Mouse (Mus musculus): Measurements from ENCODE around the gene Twist2. TPM values are rescaled to one million over a fixed set of nuclear protein-coding genes. Genes with fewer than 3 reads are reported as not detected.

Gene Twist2
- polyA plus RNA-seq (2012; rRNA removed) = 5.3 and 6.1 TPM in 2 replicates

DNA sequence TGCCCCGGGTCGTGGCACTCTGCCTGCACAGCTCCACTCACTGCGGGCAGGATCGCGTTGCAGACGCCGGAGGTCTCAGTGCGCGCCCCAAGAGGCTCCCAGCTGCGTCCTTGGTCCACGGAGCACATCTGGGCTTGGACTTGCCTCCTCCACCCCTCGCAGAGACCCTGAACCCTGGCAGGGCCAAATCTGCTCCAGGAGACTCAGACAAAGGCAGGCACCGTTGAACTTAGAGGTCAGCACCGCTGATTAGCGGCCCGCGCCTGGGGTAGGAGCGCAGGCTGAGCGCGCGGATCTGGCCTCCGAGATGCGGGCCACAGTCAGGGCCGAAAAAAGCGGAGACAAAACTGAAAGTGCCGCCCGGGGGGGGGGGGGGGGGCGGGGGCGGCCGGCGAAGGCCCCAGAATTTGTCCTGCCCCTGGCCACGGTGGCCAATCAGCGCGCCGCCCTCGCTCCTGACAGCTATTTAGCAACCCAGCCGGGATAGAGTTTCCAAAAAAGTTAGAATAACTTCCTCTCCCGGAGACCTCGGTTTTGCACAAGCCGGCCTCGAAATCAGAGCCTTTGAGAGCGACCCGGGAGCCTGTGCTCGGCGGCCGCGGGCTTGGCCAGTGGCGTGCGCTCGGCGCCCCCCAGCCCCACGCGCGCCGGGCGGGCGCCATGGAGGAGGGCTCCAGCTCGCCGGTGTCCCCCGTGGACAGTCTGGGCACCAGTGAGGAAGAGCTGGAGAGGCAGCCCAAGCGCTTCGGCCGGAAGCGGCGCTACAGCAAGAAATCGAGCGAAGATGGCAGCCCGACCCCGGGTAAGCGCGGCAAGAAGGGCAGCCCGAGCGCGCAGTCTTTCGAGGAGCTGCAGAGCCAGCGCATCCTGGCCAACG lies at the start of gene Twist2:
Twist2 (plus strand) TSS at position 495 of the 877 bp plus-strand sequence.

Data from stomach, adult 2 months (tissue).